Comparison of ENCODE assay signal across 10 mouse cellular contexts in the genomic region with DNA sequence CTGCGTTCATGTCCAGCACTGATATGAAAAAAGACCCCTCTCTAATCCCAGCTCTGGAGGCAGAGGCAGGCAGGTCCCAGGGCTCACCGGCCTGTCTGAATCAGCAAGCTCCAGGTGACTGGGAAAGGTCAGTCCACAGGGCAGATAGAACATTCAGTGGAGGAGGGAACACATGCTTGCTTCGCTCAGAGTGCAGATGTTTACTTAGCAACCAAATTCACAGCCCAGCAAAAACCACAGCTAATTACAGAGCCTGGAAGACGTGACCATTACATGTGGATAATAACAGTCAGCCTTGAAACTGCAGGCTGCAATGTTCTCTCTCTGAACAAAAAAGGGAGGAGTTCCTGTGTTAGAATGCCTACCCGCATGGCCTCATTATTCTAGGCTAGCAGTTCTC. TPM values are rescaled to one million over a fixed set of nuclear protein-coding genes. Genes with fewer than 3 reads are reported as not detected.
A peak's percentile ranks its signal among the peaks of the same experiment; 100 is the strongest.
DNase-seq lines count a peak whose midpoint lies in the region; ATAC-seq and TF ChIP-seq lines count a peak whose summit lies in the region.
"Had no signal": no experiment of that assay in that cellular context is flagged by ENCODE, and none has a peak within 500 bp of the region (broad histone marks: within the 10 kb centered on the region; RNA-seq: fewer than 3 reads in every experiment).

No protein-coding gene starts in this region.

- no peak overlapping the region for H3K4me3 ChIP-seq in kidney, adult 2 months (ENCODE audit: insufficient read depth, low read depth, low read length)
- H3K4me3 ChIP-seq in forebrain, embryonic 13.5 days = no peak overlapping the region
- no peak overlapping the region for H3K4me3 ChIP-seq in kidney, embryonic 15.5 days (replicated peaks)
- H3K4me3 ChIP-seq: myocyte had no signal

- H3K27me3 ChIP-seq in kidney, adult 2 months (replicated peaks; ENCODE audit: control insufficient read depth, insufficient read depth, low read length) = no peaks in the 10 kb centered on the region
- H3K27me3 ChIP-seq in forebrain, embryonic 13.5 days = no peaks in the 10 kb centered on the region
- H3K27me3 ChIP-seq in kidney, embryonic 15.5 days = no peaks in the 10 kb centered on the region

- ATAC-seq in forebrain, embryonic 13.5 days = no peak
- ATAC-seq in kidney, embryonic 15.5 days (replicated peaks; ENCODE audit: low FRiP score) = 0 out of 2 replicates have a peak, but pooled peaks have one; percentile 46

- H3K9ac ChIP-seq in forebrain, embryonic 13.5 days = no peak overlapping the region
- no peak overlapping the region for H3K9ac ChIP-seq in kidney, embryonic 15.5 days

- no peak overlapping the region for H3K27ac ChIP-seq in kidney, adult 2 months (ENCODE audit: insufficient read depth, low read depth, low read length)
- H3K27ac ChIP-seq in forebrain, embryonic 13.5 days = peak overlapping the region; percentile 20; the same call in 1 of the 2 replicates
- no peak overlapping the region for H3K27ac ChIP-seq in kidney, embryonic 15.5 days

- peaks cover 6% of the 10 kb centered on the region for H3K4me1 ChIP-seq in kidney, adult 2 months (ENCODE audit: control insufficient read depth, insufficient read depth, low read length)
- peaks cover 14% of the 10 kb centered on the region for H3K4me1 ChIP-seq in forebrain, embryonic 13.5 days
- H3K4me1 ChIP-seq in kidney, embryonic 15.5 days = 0 out of 2 replicates have a peak, but pooled peaks cover 10% of the 10 kb centered on the region

- 43% methylated on average over 5 of the region's 5 CpGs for WGBS in kidney, adult 2 months
- WGBS in forebrain, embryonic 13.5 days = 42% methylated on average over 5 of the region's 5 CpGs
- WGBS in kidney, embryonic 15.5 days = 62% methylated on average over 5 of the region's 5 CpGs

- TF ChIP-seq POLR2A in kidney, adult 2 months (IDR thresholded peaks at IDR 0.05; ENCODE audit: low read depth, low read length) = no peak

- no peak for TF ChIP-seq CTCF in kidney, adult 2 months (conservative IDR thresholded peaks at IDR 0.05; ENCODE audit: insufficient read depth, insufficient read length, low read depth, low read length)

- H3K36me3 ChIP-seq in kidney, adult 2 months (ENCODE audit: control insufficient read depth, insufficient read depth, low read length) = no peaks in the 10 kb centered on the region
- H3K36me3 ChIP-seq in forebrain, embryonic 13.5 days (ENCODE audit: poor library complexity, severe bottlenecking) = peaks cover 39% of the 10 kb centered on the region
- H3K36me3 ChIP-seq in kidney, embryonic 15.5 days = no peaks in the 10 kb centered on the region

- peak; percentile 53 for DNase-seq in kidney, adult 2 months
- no peak for DNase-seq in kidney, adult 18-20 months
- peak; percentile 30 for DNase-seq in MN1 (ENCODE audit: low spot score)
- no peak for DNase-seq in urinary bladder, postnatal 36 days (ENCODE audit: low spot score in 2 of 2)
- no peak for DNase-seq in Muller cell, postnatal 12 days (ENCODE audit: inconsistent ontology term)
- no peak for DNase-seq in cerebellum, postnatal 14 days
- DNase-seq: gastrocnemius, postnatal 10 days had no signal

- H3K4me2 ChIP-seq in forebrain, embryonic 13.5 days = no peak overlapping the region
- no peak overlapping the region for H3K4me2 ChIP-seq in kidney, embryonic 15.5 days

- no peaks in the 10 kb centered on the region for H3K9me3 ChIP-seq in forebrain, embryonic 13.5 days (replicated peaks)
- H3K9me3 ChIP-seq in kidney, embryonic 15.5 days (replicated peaks) = no peaks in the 10 kb centered on the region

RNA-seq across cellular contexts. Expression of gene Fank1, which starts 26.0 kb away (rescaled TPM):
- 0.08 and 0.09 TPM in 2 replicates for polyA plus RNA-seq in kidney, adult 2 months (2012; rRNA removed)
- polyA plus RNA-seq in forebrain, embryonic 13.5 days (2015; fragmentation: Nextera tagmentation; extraction: Ambion mirVana) = 1.8 and 2.9 TPM in 2 replicates
- 0.23 and 0.37 TPM in 2 replicates for polyA plus RNA-seq in kidney, embryonic 15.5 days (2015; fragmentation: Nextera tagmentation; extraction: Ambion mirVana)

RNA-seq across cellular contexts. Expression of gene Dhx32, which starts 31.9 kb away (rescaled TPM):
- polyA plus RNA-seq in kidney, adult 2 months (2012; rRNA removed) = 26.1 and 28.1 TPM in 2 replicates
- 45.7 and 52.3 TPM in 2 replicates for polyA plus RNA-seq in forebrain, embryonic 13.5 days (2015; fragmentation: Nextera tagmentation; extraction: Ambion mirVana)
- 19.7 and 21.3 TPM in 2 replicates for polyA plus RNA-seq in kidney, embryonic 15.5 days (2015; fragmentation: Nextera tagmentation; extraction: Ambion mirVana)

RNA-seq across cellular contexts. Expression of gene Uros, which starts 40.8 kb away (rescaled TPM):
- 26.0 and 26.5 TPM in 2 replicates for polyA plus RNA-seq in kidney, adult 2 months (2012; rRNA removed)
- 46.2 and 48.7 TPM in 2 replicates for polyA plus RNA-seq in forebrain, embryonic 13.5 days (2015; fragmentation: Nextera tagmentation; extraction: Ambion mirVana)
- 30.3 and 30.7 TPM in 2 replicates for polyA plus RNA-seq in kidney, embryonic 15.5 days (2015; fragmentation: Nextera tagmentation; extraction: Ambion mirVana)

RNA-seq across cellular contexts. Expression of gene Bccip, which starts 41.5 kb away (rescaled TPM):
- 37.1 and 46.6 TPM in 2 replicates for polyA plus RNA-seq in kidney, adult 2 months (2012; rRNA removed)
- 139 and 149 TPM in 2 replicates for polyA plus RNA-seq in forebrain, embryonic 13.5 days (2015; fragmentation: Nextera tagmentation; extraction: Ambion mirVana)
- polyA plus RNA-seq in kidney, embryonic 15.5 days (2015; fragmentation: Nextera tagmentation; extraction: Ambion mirVana) = 189 and 201 TPM in 2 replicates

Comparison
In these comparisons a context has a peak if more than half of its experiments do, and no peak if none do; other contexts are left out.
1. DNase-seq: peak in kidney, adult 2 months (single experiment) and MN1 (single experiment); none in kidney, adult 18-20 months (single experiment), urinary bladder, postnatal 36 days (0 of 2), Muller cell, postnatal 12 days (single experiment) and cerebellum, postnatal 14 days (0 of 2).